Mouse (Mus musculus) myocyte (in vitro differentiated cells): ENCODE results near the gene Hipk2. TPM values are rescaled to one million over a fixed set of nuclear protein-coding genes. Genes with fewer than 3 reads are reported as not detected.

Source experiments
- H3K27me3 ChIP-seq: one replicate; pipeline ENCODE4 v1.6.1; 2011; ENCODE audit not compliant: control insufficient read depth, insufficient read depth, insufficient read length
- H3K36me3 ChIP-seq: one replicate; pipeline ENCODE4 v1.6.1; 2011; ENCODE audit not compliant: control insufficient read depth, insufficient read depth
- H3K4me2 ChIP-seq: one replicate; pipeline ENCODE4 v1.6.1; 2011; ENCODE audit warnings: low read depth, control low read depth
- H3K4me3 ChIP-seq: one replicate; pipeline ENCODE4 v1.5.1; 2011; ENCODE audit warnings: mild to moderate bottlenecking, control low read depth, moderate library complexity
- H3K79me2 ChIP-seq: one replicate; pipeline ENCODE4 v1.6.1; 2011; ENCODE audit not compliant: control insufficient read depth, insufficient read depth
- H3ac ChIP-seq: one replicate; pipeline ENCODE4 v1.6.1; 2011; ENCODE audit not compliant: control insufficient read depth, insufficient read length
- CEBPB ChIP-seq: IDR thresholded peaks from 2 replicates; pipeline ENCODE4 v1.6.1; 2011; ENCODE audit warnings: mild to moderate bottlenecking, moderate library complexity; ENCODE audit not compliant: poor library complexity, insufficient read depth, severe bottlenecking
- E2F4 ChIP-seq: IDR thresholded peaks from one replicate; pipeline ENCODE4 v1.6.1; 2011; ENCODE audit warnings: mild to moderate bottlenecking, control low read depth, moderate library complexity; ENCODE audit not compliant: insufficient read depth
- MAX ChIP-seq: IDR thresholded peaks from one replicate; pipeline ENCODE4 v1.6.1; 2011; ENCODE audit warnings: low read depth, mild to moderate bottlenecking, control low read depth
- MYOD1 ChIP-seq, 3 experiments: IDR thresholded peaks; one replicate each; pipeline ENCODE4 v1.6.1; 2011; ENCODE audit warnings: control low read depth in 2 of 3, low read depth in 2 of 3, mild to moderate bottlenecking in 2 of 3, moderate library complexity in 1 of 3; ENCODE audit not compliant: insufficient read length in 2 of 3, control insufficient read depth in 1 of 3
- MYOG ChIP-seq, 3 experiments: IDR thresholded peaks; one replicate each; pipeline ENCODE4 v1.6.1; 2011; ENCODE audit warnings: control low read depth in 2 of 3, low read depth in 2 of 3, mild to moderate bottlenecking in 2 of 3; ENCODE audit not compliant: insufficient read length in 2 of 3, control insufficient read depth in 1 of 3, insufficient read depth in 1 of 3
- POLR2A ChIP-seq: IDR thresholded peaks from one replicate; pipeline ENCODE4 v1.6.1; 2011; ENCODE audit warnings: low read depth, mild to moderate bottlenecking, control low read depth, moderate library complexity; ENCODE audit not compliant: insufficient read length
- POLR2AphosphoS2 ChIP-seq: IDR thresholded peaks from one replicate; pipeline ENCODE4 v1.6.1; 2011; ENCODE audit warnings: low read depth, control low read depth; ENCODE audit not compliant: insufficient read length
- REST ChIP-seq: IDR thresholded peaks from one replicate; pipeline ENCODE4 v1.6.1; 2011; ENCODE audit warnings: mild to moderate bottlenecking, control low read depth, moderate library complexity; ENCODE audit not compliant: insufficient read depth, insufficient read length
- SRF ChIP-seq: IDR thresholded peaks from one replicate; pipeline ENCODE4 v1.6.1; 2011; ENCODE audit warnings: low read depth; ENCODE audit not compliant: control insufficient read depth, insufficient read length
- TCF12 ChIP-seq: IDR thresholded peaks from one replicate; pipeline ENCODE4 v1.6.1; 2011; ENCODE audit warnings: mild to moderate bottlenecking, control low read depth; ENCODE audit not compliant: poor library complexity, insufficient read depth, severe bottlenecking
- TCF3 ChIP-seq: IDR thresholded peaks from one replicate; pipeline ENCODE4 v1.6.1; 2011; ENCODE audit warnings: low read depth, control low read depth; ENCODE audit not compliant: insufficient read length
- USF1 ChIP-seq: IDR thresholded peaks from one replicate; pipeline ENCODE4 v1.6.1; 2011; ENCODE audit warnings: low read depth, mild to moderate bottlenecking, control low read depth, moderate library complexity
- polyA plus RNA-seq: library from polyadenylated mRNA; unstranded; fragments of >200 nt; fragmentation: generic; extraction: Trizol; gene quantifications from one replicate; pipeline ENCODE4 v1.2.1, GENCODE M21; 2012; ENCODE audit warnings: missing spikeins

Hipk2 gene
- polyA plus RNA-seq, 1 experiment = 11.3 TPM

- TF ChIP-seq POLR2AphosphoS2 (no peak), REST (no peak), MAX (no peak), CEBPB (no peak), E2F4 (no peak)
Measured at GRCm38 (mm10) chr6:38887436-38887835, 11.5 kb upstream of the Hipk2 start.

GRCm38 (mm10) chr6:38885132-38885531 is 9.2 kb upstream of the Hipk2 start:
- H3K79me2 ChIP-seq = no peaks in the 10 kb centered on the region
- no peak overlapping the region for H3ac ChIP-seq
- H3K36me3 ChIP-seq = no peaks in the 10 kb centered on the region

More at GRCm38 (mm10) chr6:38887436-38887835, 11.5 kb upstream of the Hipk2 start:
- Histone ChIP-seq H3K4me3 (no peak overlapping the region), H3K79me2 (no peaks in the 10 kb centered on the region), H3ac (no peak overlapping the region), H3K27me3 (no peaks in the 10 kb centered on the region), H3K4me2 (no peak overlapping the region), H3K36me3 (no peaks in the 10 kb centered on the region)

DNA sequence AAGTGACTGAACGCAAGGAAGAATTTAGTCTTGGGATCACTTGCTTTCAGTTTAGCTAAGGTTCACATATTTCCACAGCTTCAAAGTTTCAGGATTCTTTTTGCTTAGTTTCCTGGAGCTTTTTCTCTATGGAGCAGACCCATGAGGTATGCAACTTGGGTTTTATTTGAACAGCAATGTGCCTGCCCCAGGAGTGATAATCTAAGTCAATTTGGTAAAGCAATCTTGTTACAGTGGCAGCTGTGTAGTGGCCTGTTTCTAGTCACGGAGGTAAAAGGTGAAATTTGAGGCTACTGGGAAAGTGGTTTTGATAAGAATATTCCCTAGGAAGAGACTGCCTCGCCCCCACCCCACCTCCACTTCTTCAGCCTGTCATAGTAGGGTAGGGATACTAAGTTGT is 8.5 kb upstream of the Hipk2 start:
- TF ChIP-seq POLR2A = no peak
- no peak for TF ChIP-seq MYOG (IDR thresholded peaks at IDR 0.05; ENCODE audit: control insufficient read depth in 1 of 3, insufficient read depth in 1 of 3, insufficient read length in 2 of 3, low read depth in 2 of 3)
- no peak for TF ChIP-seq MAX
- TF ChIP-seq POLR2AphosphoS2 = no peak
- TF ChIP-seq REST = no peak
- TF ChIP-seq MYOD1 (IDR thresholded peaks at IDR 0.05; ENCODE audit: control insufficient read depth in 1 of 3, insufficient read length in 2 of 3, low read depth in 2 of 3) = no peak
- TF ChIP-seq E2F4 = no peak
- no peak for TF ChIP-seq USF1
- TF ChIP-seq CEBPB = no peak
- no peak for TF ChIP-seq SRF
- Histone ChIP-seq H3K79me2 (no peaks in the 10 kb centered on the region), H3K4me2 (no peak overlapping the region), H3K36me3 (no peaks in the 10 kb centered on the region), H3K27me3 (no peaks in the 10 kb centered on the region), H3K4me3 (no peak overlapping the region), H3ac (no peak overlapping the region)

More at GRCm38 (mm10) chr6:38885132-38885531, 9.2 kb upstream of the Hipk2 start:
- Histone ChIP-seq H3K27me3 (no peaks in the 10 kb centered on the region), H3K4me2 (no peak overlapping the region), H3K4me3 (no peak overlapping the region)
- no peak for TF ChIP-seq TCF12
- TF ChIP-seq POLR2A = no peak
- TF ChIP-seq POLR2AphosphoS2 = no peak
- no peak for TF ChIP-seq USF1
- TF ChIP-seq MAX = no peak
- TF ChIP-seq TCF3 = no peak
- TF ChIP-seq REST = no peak
- TF ChIP-seq CEBPB = no peak
- TF ChIP-seq MYOG (IDR thresholded peaks at IDR 0.05; ENCODE audit: control insufficient read depth in 1 of 3, insufficient read depth in 1 of 3, insufficient read length in 2 of 3, low read depth in 2 of 3) = no peak
- no peak for TF ChIP-seq E2F4
- TF ChIP-seq MYOD1 (IDR thresholded peaks at IDR 0.05; ENCODE audit: control insufficient read depth in 1 of 3, insufficient read length in 2 of 3, low read depth in 2 of 3) = no peak
- TF ChIP-seq SRF = no peak

DNA sequence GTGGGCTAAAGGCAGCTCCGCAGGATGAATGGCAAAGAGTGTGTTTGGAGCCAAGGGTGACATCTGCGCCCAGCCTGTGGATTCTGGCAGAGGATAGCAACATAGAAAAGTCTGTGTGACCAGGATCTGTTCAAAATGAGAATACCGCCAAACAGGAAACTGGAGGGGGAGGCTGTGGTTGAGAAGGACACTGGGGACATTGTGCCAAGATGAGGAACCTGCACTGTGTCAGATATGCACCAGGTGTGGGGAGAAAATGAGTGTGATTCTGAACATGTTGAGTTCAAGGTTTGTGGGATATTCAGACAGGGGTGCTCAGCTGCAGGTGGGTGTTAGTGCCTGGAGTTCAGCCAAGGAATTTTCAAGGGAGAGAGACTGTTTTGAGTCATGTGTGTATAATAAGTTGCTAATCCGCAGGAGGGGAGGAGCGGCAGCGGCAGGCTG is 6.8 kb upstream of the Hipk2 start:
- Histone ChIP-seq H3K36me3 (no peaks in the 10 kb centered on the region), H3K79me2 (no peaks in the 10 kb centered on the region), H3K27me3 (no peaks in the 10 kb centered on the region), H3K4me2 (peak overlapping the region; percentile 56), H3ac (no peak overlapping the region), H3K4me3 (no peak overlapping the region)
- TF ChIP-seq USF1 (no peak), E2F4 (no peak), MYOD1 (IDR thresholded peaks at IDR 0.05; ENCODE audit: control insufficient read depth in 1 of 3, insufficient read length in 2 of 3, low read depth in 2 of 3) (no peak), MYOG (IDR thresholded peaks at IDR 0.05; ENCODE audit: control insufficient read depth in 1 of 3, insufficient read depth in 1 of 3, insufficient read length in 2 of 3, low read depth in 2 of 3) (no peak), POLR2A (no peak)

GRCm38 (mm10) chr6:38881975-38882374 is 6.0 kb upstream of the Hipk2 start:
- H3K27me3 ChIP-seq = no peaks in the 10 kb centered on the region
- H3K36me3 ChIP-seq = no peaks in the 10 kb centered on the region
- H3K4me2 ChIP-seq = no peak overlapping the region
- no peak overlapping the region for H3ac ChIP-seq
- TF ChIP-seq MYOD1 (IDR thresholded peaks at IDR 0.05; ENCODE audit: control insufficient read depth in 1 of 3, insufficient read length in 2 of 3, low read depth in 2 of 3) (no peak), USF1 (no peak), MYOG (IDR thresholded peaks at IDR 0.05; ENCODE audit: control insufficient read depth in 1 of 3, insufficient read depth in 1 of 3, insufficient read length in 2 of 3, low read depth in 2 of 3) (no peak), POLR2A (no peak), E2F4 (no peak), REST (no peak), POLR2AphosphoS2 (no peak), MAX (no peak), CEBPB (no peak)
- H3K79me2 ChIP-seq = no peaks in the 10 kb centered on the region
- H3K4me3 ChIP-seq = no peak overlapping the region
